Mouse (Mus musculus): Measurements from ENCODE around the gene Galnt15.

The Galnt15 gene

GRCm38 (mm10) chr14:32036482-32036881 lies 7.7 kb downstream of the Galnt15 start:
- no peak for DNase-seq (ENCODE audit: low read depth)

- no peak for DNase-seq (ENCODE audit: low read depth)
These were observed 9.0 kb downstream of the Galnt15 start for GRCm38 (mm10) chr14:32037661-32038252.

GRCm38 (mm10) chr14:32042108-32042507 lies 13.3 kb downstream of the Galnt15 start:
- DNase-seq (ENCODE audit: low read depth), result no peak

GRCm38 (mm10) chr14:32046357-32046756 lies 17.6 kb downstream of the Galnt15 start:
- no peak for DNase-seq (ENCODE audit: low read depth)

GRCm38 (mm10) chr14:32050171-32050570 lies 21.4 kb downstream of the Galnt15 start:
- DNase-seq (ENCODE audit: low read depth), result no peak

- no peak for DNase-seq (ENCODE audit: low read depth)
These were observed 25.1 kb downstream of the Galnt15 start for GRCm38 (mm10) chr14:32053895-32054294.

GRCm38 (mm10) chr14:32054788-32055187 lies 26.0 kb downstream of the Galnt15 start:
- DNase-seq (ENCODE audit: low read depth), result no peak

GRCm38 (mm10) chr14:32055781-32056180 lies 27.0 kb downstream of the Galnt15 start:
- DNase-seq (ENCODE audit: low read depth), result no peak

- DNase-seq (ENCODE audit: low read depth), result peak; percentile 43
These were observed 27.9 kb downstream of the Galnt15 start for GRCm38 (mm10) chr14:32056675-32057074.

GRCm38 (mm10) chr14:32057664-32058063 lies 28.9 kb downstream of the Galnt15 start:
- no peak for DNase-seq (ENCODE audit: low read depth)

GRCm38 (mm10) chr14:32061398-32061797 lies 32.6 kb downstream of the Galnt15 start:
- DNase-seq (ENCODE audit: low read depth), result no peak

GRCm38 (mm10) chr14:32072807-32073206 lies 44.0 kb downstream of the Galnt15 start:
- DNase-seq (ENCODE audit: low read depth), result no peak

GRCm38 (mm10) chr14:32073211-32073685 lies 44.5 kb downstream of the Galnt15 start:
- DNase-seq (ENCODE audit: low read depth), result no peak

- no peak for DNase-seq (ENCODE audit: low read depth)
These were observed 45.1 kb downstream of the Galnt15 start for GRCm38 (mm10) chr14:32073901-32074300.

- peak; percentile 78 for DNase-seq (ENCODE audit: low read depth)
These were observed 48.2 kb downstream of the Galnt15 start for GRCm38 (mm10) chr14:32076896-32077575.

GRCm38 (mm10) chr14:32081026-32081425 lies 52.2 kb downstream of the Galnt15 start:
- no peak for DNase-seq (ENCODE audit: low read depth)

- no peak for DNase-seq (ENCODE audit: low read depth)
These were observed 54.1 kb downstream of the Galnt15 start for GRCm38 (mm10) chr14:32082891-32083290.

GRCm38 (mm10) chr14:32083466-32083865 lies 54.7 kb downstream of the Galnt15 start:
- no peak for DNase-seq (ENCODE audit: low read depth)

- DNase-seq (ENCODE audit: low read depth), result peak; percentile 94
These were observed 56.1 kb downstream of the Galnt15 start, which contains the start of gene Oxnad1 for GRCm38 (mm10) chr14:32084761-32085485. Oxnad1 (plus strand) TSS chr14:32085374.

GRCm38 (mm10) chr14:32085486-32086201 lies 56.9 kb downstream of the Galnt15 start, which contains the start of gene Dph3:
Dph3 (minus strand) TSS chr14:32085729.
- peak; percentile 98 for DNase-seq (ENCODE audit: low read depth)

- DNase-seq (ENCODE audit: low read depth), result peak; percentile 54
These were observed 57.4 kb downstream of the Galnt15 start for GRCm38 (mm10) chr14:32086226-32086625.
